Mouse (Mus musculus) megakaryocyte, embryonic 14.5 days (primary cell): ENCODE data around the gene Apol9b. TPM values are rescaled to one million over a fixed set of nuclear protein-coding genes. Genes with fewer than 3 reads are reported as not detected.
"Not testable (repeated sequence)": the region's sequence is repeated elsewhere in the genome, so short reads cannot be mapped to it uniquely, and the experiment has no call there.

Experiments
- H3K27me3 ChIP-seq: replicated peaks from 2 replicates; pipeline ENCODE3; 2012; ENCODE audit warnings: inconsistent platforms
- H3K36me3 ChIP-seq: replicated peaks from 2 replicates; pipeline ENCODE3; 2012; ENCODE audit warnings: low read length, inconsistent platforms, mixed read lengths
- H3K4me1 ChIP-seq: 2 replicates; pipeline ENCODE4 v1.6.1; 2012; ENCODE audit warnings: inconsistent platforms
- H3K4me3 ChIP-seq: replicated peaks from 2 replicates; pipeline ENCODE3; 2012; ENCODE audit warnings: moderate library complexity, mild to moderate bottlenecking, inconsistent platforms
- H3K9me3 ChIP-seq: 2 replicates; pipeline ENCODE4 v1.6.1; 2012; ENCODE audit warnings: inconsistent platforms
- FLI1 ChIP-seq: IDR thresholded peaks from 2 replicates; pipeline ENCODE4 v1.6.1; 2012; ENCODE audit warnings: low read length, inconsistent platforms, mixed read lengths
- GATA1 ChIP-seq: IDR thresholded peaks from 3 replicates; pipeline ENCODE4 v1.6.1; 2012; ENCODE audit warnings: mixed read lengths, low read length, inconsistent platforms, borderline replicate concordance
- polyA plus RNA-seq: library from polyadenylated mRNA; stranded (reverse); fragments of >175 nt; gene quantifications from 2 replicates; pipeline ENCODE4 v1.2.3, GENCODE M21; 2012; ENCODE audit warnings: low replicate concordance; ENCODE audit not compliant: insufficient read depth

Gene Apol9b
- polyA plus RNA-seq, 1 experiment = 1.2 TPM

DNA sequence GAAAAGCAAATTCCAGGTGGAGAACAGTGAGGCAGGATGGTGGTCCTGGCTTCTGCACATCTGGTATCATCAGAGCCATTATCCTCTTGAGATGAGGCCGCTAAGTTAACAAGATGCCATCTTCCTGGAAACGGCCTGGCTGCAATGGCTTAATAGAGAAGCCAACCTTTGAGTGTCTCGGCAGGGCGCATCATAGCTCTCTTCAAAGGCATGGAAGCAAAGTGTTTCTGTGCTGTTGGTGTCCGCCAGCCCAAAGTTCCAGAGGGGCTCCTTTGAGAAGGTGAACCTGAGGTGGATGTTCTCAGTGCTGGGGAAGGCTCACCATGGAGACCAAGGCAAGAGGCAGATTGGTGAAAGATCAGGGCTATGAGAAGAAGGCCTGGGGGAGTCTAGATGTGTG, 2.8 kb downstream of the Apol9b start:
- no peak for TF ChIP-seq GATA1

DNA sequence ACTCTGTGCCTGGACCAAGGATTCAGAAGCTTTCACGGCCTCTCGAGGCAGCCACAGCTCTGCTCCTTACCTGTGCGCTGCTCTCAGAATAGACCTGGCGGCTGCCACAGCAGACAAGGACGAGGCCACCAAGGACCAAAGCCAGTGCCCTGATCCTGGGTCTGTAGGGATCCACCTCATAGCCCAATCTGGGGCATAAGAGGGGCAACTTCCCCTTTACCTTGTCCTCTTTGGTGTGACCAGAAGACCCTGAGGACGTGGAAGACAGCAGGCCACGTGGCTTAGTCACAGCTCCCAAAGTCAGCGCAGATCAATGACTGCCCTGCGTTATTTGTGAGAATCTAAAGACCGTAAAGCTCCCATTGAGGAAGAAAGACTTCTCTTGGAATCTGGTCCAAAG, 4.0 kb downstream of the Apol9b start:
- not testable (repeated sequence) for H3K36me3 ChIP-seq, H3K27me3 ChIP-seq, H3K9me3 ChIP-seq, H3K4me3 ChIP-seq, H3K4me1 ChIP-seq

More for the DNA sequence above, 2.8 kb downstream of the Apol9b start:
- no peaks in the 10 kb centered on the region for H3K9me3 ChIP-seq
- H3K27me3 ChIP-seq = peaks cover 6% of the 10 kb centered on the region
- H3K36me3 ChIP-seq = no peaks in the 10 kb centered on the region
- H3K4me3 ChIP-seq = no peak overlapping the region
- H3K4me1 ChIP-seq = no peaks in the 10 kb centered on the region

- H3K4me1 ChIP-seq, H3K27me3 ChIP-seq, H3K4me3 ChIP-seq, H3K36me3 ChIP-seq, H3K9me3 ChIP-seq: not testable (repeated sequence)
Observed at GRCm38 (mm10) chr15:77733380-77733779, 4.5 kb downstream of the Apol9b start.

DNA sequence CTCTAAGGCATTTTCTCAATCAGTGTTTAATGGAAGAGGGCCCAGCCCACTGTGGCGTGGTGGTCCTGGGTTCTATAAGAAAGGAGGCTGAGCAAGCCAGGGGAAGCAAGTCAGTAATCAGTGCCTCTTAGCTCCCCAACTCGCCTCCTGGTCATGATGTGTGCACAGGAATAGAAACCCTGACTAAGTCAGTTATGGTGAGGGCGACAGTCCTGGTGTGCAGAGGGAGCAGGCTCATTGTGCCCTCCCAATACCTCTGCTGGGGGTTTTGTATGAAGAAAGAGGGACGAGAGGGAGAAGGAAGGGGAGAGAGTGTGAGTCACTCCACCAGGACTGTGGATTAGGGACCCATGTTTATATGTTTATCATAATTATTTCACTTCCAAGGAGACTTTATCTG, 5.1 kb downstream of the Apol9b start:
- H3K4me3 ChIP-seq, H3K9me3 ChIP-seq, H3K27me3 ChIP-seq, H3K4me1 ChIP-seq, H3K36me3 ChIP-seq: not testable (repeated sequence)

GRCm38 (mm10) chr15:77740511-77741297, 11.9 kb downstream of the Apol9b start:
- Histone ChIP-seq H3K27me3 (peaks cover 10% of the 10 kb centered on the region), H3K4me3 (no peak overlapping the region), H3K9me3 (peaks cover 4% of the 10 kb centered on the region; the same call in 1 of the 2 replicates), H3K36me3 (no peaks in the 10 kb centered on the region), H3K4me1 (no peaks in the 10 kb centered on the region)
- TF ChIP-seq FLI1 (no peak), GATA1 (no peak)

DNA sequence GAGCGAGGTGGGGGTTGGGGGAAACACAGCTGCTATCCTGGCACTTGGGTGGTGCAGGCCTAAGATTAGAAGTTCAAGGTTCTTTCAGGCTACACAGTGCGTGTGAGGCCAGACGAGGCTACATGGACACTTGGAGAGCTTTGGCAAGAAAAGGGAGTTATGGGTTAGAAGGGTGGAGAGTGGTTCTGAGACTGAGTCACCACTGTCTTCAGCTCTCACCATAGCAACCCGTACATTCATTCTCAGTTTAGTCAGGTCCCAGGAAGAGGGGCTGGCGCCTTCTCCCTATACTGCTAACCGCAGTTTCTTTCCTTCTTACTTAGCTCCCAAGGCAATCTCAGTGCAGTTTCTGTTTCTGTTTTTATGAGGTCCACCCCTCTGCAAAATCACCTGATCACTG, 12.7 kb downstream of the Apol9b start:
- H3K4me1 ChIP-seq, H3K9me3 ChIP-seq, H3K4me3 ChIP-seq, H3K36me3 ChIP-seq: not testable (repeated sequence)
- peaks cover 16% of the 10 kb centered on the region for H3K27me3 ChIP-seq

GRCm38 (mm10) chr15:77744632-77745031, 15.8 kb downstream of the Apol9b start:
- H3K4me3 ChIP-seq = no peak overlapping the region
- peaks cover 29% of the 10 kb centered on the region for H3K27me3 ChIP-seq
- peaks cover 16% of the 10 kb centered on the region for H3K9me3 ChIP-seq
- no peak for TF ChIP-seq GATA1
- no peak for TF ChIP-seq FLI1
- H3K36me3 ChIP-seq = peaks cover 19% of the 10 kb centered on the region
- 0 out of 2 replicates have a peak, but pooled peaks cover 3% of the 10 kb centered on the region for H3K4me1 ChIP-seq

- Histone ChIP-seq H3K36me3 (peaks cover 23% of the 10 kb centered on the region), H3K4me3 (no peak overlapping the region), H3K9me3 (peaks cover 19% of the 10 kb centered on the region), H3K4me1 (0 out of 2 replicates have a peak, but pooled peaks cover 3% of the 10 kb centered on the region), H3K27me3 (peaks cover 32% of the 10 kb centered on the region)
- no peak for TF ChIP-seq FLI1
- TF ChIP-seq GATA1 = no peak
Observed at GRCm38 (mm10) chr15:77745081-77745480, 16.2 kb downstream of the Apol9b start.

DNA sequence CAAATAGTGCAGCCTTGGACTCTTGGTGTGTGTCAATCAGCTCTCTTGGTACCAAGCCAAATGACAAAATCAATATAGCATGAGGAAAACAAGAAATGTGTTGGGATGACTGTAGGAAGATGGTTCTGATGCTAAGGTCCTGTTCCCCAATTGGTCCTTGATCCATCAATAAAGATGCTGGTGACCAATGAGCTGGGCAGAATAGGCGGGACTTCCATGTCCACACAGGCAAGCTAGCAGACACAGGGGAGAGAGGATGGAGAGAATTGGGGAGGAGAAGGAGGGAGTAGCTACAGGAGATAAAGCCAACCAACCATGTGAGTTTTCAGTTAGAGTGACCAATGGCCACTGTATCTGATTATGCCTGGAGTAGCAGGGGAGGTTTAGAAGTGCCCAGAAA, 17.5 kb downstream of the Apol9b start:
- peaks cover 5% of the 10 kb centered on the region for H3K4me1 ChIP-seq
- TF ChIP-seq GATA1 (no peak), FLI1 (no peak)
- H3K36me3 ChIP-seq = peaks cover 27% of the 10 kb centered on the region
- peaks cover 32% of the 10 kb centered on the region for H3K27me3 ChIP-seq
- H3K4me3 ChIP-seq = no peak overlapping the region
- H3K9me3 ChIP-seq = peaks cover 19% of the 10 kb centered on the region

DNA sequence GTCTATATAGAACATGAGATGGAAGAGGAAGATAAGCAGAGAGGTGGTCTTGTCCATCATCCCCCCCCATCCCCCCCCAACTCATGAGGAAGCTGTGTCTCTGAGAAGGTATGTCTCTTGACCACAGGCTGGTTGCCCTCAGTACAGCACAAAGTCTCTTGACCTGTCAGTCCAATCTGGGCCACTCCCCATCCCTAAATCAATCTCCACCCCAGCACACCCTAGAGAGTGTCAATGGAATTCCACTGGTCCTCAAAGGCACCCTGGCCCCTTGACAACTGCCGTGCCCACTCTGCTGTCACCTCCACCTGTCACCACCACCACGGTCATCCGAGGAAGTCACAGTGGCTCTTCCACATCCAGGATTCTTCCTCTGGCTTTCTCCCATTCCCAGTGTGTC, 19.6 kb downstream of the Apol9b start:
- peaks cover 16% of the 10 kb centered on the region for H3K4me1 ChIP-seq
- peaks cover 38% of the 10 kb centered on the region for H3K27me3 ChIP-seq
- TF ChIP-seq GATA1 = no peak
- no peak for TF ChIP-seq FLI1
- H3K36me3 ChIP-seq = peaks cover 27% of the 10 kb centered on the region
- H3K9me3 ChIP-seq = peaks cover 15% of the 10 kb centered on the region
- H3K4me3 ChIP-seq = no peak overlapping the region

DNA sequence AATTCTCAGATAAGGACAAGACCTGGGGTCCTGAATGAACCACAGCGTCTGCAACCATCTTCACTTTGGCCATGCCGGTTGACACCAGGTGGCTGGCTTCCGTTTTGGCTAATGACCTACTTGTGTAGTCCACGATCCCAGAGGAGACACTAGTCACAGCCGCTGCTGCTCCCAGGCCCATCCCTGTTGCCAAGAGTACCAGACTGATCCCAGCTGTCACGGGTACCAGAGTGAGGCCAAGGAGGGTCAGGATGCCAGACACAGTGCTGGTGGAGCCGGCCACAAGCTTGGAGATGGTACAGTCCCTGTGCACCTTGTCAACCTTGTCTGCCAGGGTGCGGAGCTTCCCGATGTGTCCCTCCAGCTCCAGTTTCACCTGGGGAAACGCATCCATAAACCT, 20.9 kb downstream of the Apol9b start:
- Histone ChIP-seq H3K36me3 (peaks cover 27% of the 10 kb centered on the region), H3K4me1 (peaks cover 16% of the 10 kb centered on the region), H3K27me3 (peaks cover 39% of the 10 kb centered on the region), H3K9me3 (peaks cover 15% of the 10 kb centered on the region), H3K4me3 (no peak overlapping the region)
- no peak for TF ChIP-seq FLI1
- TF ChIP-seq GATA1 = no peak
